Mouse (Mus musculus): Measurements from ENCODE around the gene Tstd3. TPM values are rescaled to one million over a fixed set of nuclear protein-coding genes. Genes with fewer than 3 reads are reported as not detected.

The Tstd3 gene
- polyA plus RNA-seq (2014; fragmentation: Nextera tagmentation; extraction: Ambion mirVana): 10.7 and 11.6 TPM in 2 replicates

GRCm38 (mm10) chr4:21766863-21767304 is at the start of gene Tstd3, which contains the start of gene Usp45:
Gene Tstd3 (minus strand): TSS chr4:21767212.
Gene Usp45 (plus strand): TSS chr4:21767156.
- Histone ChIP-seq H3K9ac (ENCODE audit: low read length) (peak within 1 kb of the TSS; percentile 57), H3K4me3 (ENCODE audit: low read depth, low read length) (peak within 1 kb of the TSS; percentile 61), H3K4me1 (ENCODE audit: control insufficient read depth, insufficient read depth, low read length) (no peaks in the 10 kb centered on the region), H3K27me3 (ENCODE audit: control insufficient read depth, insufficient read depth, low read length) (no peaks in the 10 kb centered on the region), H3K36me3 (ENCODE audit: control insufficient read depth, insufficient read depth, low read length) (no peaks in the 10 kb centered on the region), H3K4me2 (ENCODE audit: low read depth, severe bottlenecking) (peak within 1 kb of the TSS; percentile 67), H3K9me3 (ENCODE audit: control insufficient read depth, low read length) (no peaks in the 10 kb centered on the region), H3K27ac (replicated peaks; ENCODE audit: low read depth, low read length) (no peak within 1 kb of the TSS)
- DNase-seq (ENCODE audit: low spot score): peak; percentile 80
- peak; percentile 70; the same call in 1 of the 2 replicates for ATAC-seq (ENCODE audit: insufficient number of reproducible peaks, low FRiP score, low TSS enrichment, low read depth)
- WGBS: 2% methylated on average over 17 of the region's 17 CpGs

DNA sequence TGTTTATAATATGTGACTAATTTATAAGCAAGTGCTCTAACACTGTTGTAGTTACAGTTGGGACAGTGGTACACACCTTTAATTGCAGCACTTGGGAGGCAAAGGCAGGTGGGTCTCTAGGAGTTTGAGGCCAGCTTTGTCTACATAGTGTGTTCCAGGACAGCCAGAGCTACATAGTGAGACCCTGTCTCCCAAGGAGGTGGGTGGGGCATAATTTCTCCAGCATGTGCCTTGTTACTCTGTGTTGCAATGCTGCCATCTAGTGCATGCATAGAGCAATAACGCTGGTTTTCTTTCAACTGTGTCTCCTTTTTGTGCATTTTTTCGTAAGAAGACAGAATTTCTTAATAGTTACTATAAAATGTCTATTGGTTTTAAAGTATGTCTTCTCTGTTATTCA is 47.0 kb upstream of the Tstd3 start:
- 45% methylated on average over 2 of the region's 2 CpGs for WGBS
- Histone ChIP-seq H3K4me1 (ENCODE audit: control insufficient read depth, insufficient read depth, low read length) (no peaks in the 10 kb centered on the region), H3K4me3 (ENCODE audit: low read depth, low read length) (no peak overlapping the region), H3K27ac (replicated peaks; ENCODE audit: low read depth, low read length) (no peak overlapping the region), H3K9ac (ENCODE audit: low read length) (no peak overlapping the region), H3K27me3 (ENCODE audit: control insufficient read depth, insufficient read depth, low read length) (no peaks in the 10 kb centered on the region), H3K9me3 (ENCODE audit: control insufficient read depth, low read length) (no peaks in the 10 kb centered on the region), H3K4me2 (ENCODE audit: low read depth, severe bottlenecking) (no peak overlapping the region), H3K36me3 (ENCODE audit: control insufficient read depth, insufficient read depth, low read length) (peaks cover 6% of the 10 kb centered on the region; the same call in 1 of the 2 replicates)
- ATAC-seq (ENCODE audit: insufficient number of reproducible peaks, low FRiP score, low TSS enrichment, low read depth): peak; percentile 72; the same call in 1 of the 2 replicates
- peak; percentile 71 for DNase-seq (ENCODE audit: low spot score)

DNA sequence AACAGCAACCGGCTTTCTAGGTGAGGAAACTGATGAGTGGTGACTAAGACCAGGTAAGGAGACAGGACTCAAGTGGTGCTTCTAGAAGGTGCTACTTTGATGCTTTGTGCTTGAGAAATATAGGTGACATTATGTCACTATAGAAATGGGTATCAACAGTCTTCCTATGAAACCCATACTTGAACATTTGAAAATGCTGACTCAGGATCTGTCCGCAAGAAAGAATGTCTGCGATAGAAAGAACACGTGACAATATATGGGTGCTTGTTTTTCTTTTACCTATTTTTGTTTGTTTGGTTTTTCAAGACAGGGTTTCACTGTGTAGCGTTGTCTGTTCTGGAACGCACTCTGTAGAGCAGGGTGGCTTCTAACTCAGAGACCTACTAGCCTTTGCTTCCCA is 45.6 kb upstream of the Tstd3 start:
- Histone ChIP-seq H3K9ac (ENCODE audit: low read length) (no peak overlapping the region), H3K4me2 (ENCODE audit: low read depth, severe bottlenecking) (no peak overlapping the region), H3K4me1 (ENCODE audit: control insufficient read depth, insufficient read depth, low read length) (no peaks in the 10 kb centered on the region), H3K36me3 (ENCODE audit: control insufficient read depth, insufficient read depth, low read length) (peaks cover 6% of the 10 kb centered on the region; the same call in 1 of the 2 replicates), H3K4me3 (ENCODE audit: low read depth, low read length) (no peak overlapping the region), H3K9me3 (ENCODE audit: control insufficient read depth, low read length) (no peaks in the 10 kb centered on the region), H3K27me3 (ENCODE audit: control insufficient read depth, insufficient read depth, low read length) (no peaks in the 10 kb centered on the region), H3K27ac (replicated peaks; ENCODE audit: low read depth, low read length) (no peak overlapping the region)
- DNase-seq (ENCODE audit: low spot score) (no peak), ATAC-seq (ENCODE audit: insufficient number of reproducible peaks, low FRiP score, low TSS enrichment, low read depth) (no peak)
- 93% methylated on average over 6 of the region's 6 CpGs for WGBS

GRCm38 (mm10) chr4:21810608-21811007 is 43.6 kb upstream of the Tstd3 start:
- Histone ChIP-seq H3K27me3 (ENCODE audit: control insufficient read depth, insufficient read depth, low read length) (no peaks in the 10 kb centered on the region), H3K4me3 (ENCODE audit: low read depth, low read length) (no peak overlapping the region), H3K36me3 (ENCODE audit: control insufficient read depth, insufficient read depth, low read length) (no peaks in the 10 kb centered on the region), H3K9ac (ENCODE audit: low read length) (no peak overlapping the region), H3K4me2 (ENCODE audit: low read depth, severe bottlenecking) (no peak overlapping the region), H3K4me1 (ENCODE audit: control insufficient read depth, insufficient read depth, low read length) (no peaks in the 10 kb centered on the region), H3K27ac (replicated peaks; ENCODE audit: low read depth, low read length) (no peak overlapping the region), H3K9me3 (ENCODE audit: control insufficient read depth, low read length) (no peaks in the 10 kb centered on the region)
- ATAC-seq (ENCODE audit: insufficient number of reproducible peaks, low FRiP score, low TSS enrichment, low read depth): no peak
- DNase-seq (ENCODE audit: low spot score): no peak
- 86% methylated on average over 3 of the region's 3 CpGs for WGBS

- no peaks in the 10 kb centered on the region for H3K9me3 ChIP-seq (ENCODE audit: control insufficient read depth, low read length)
- H3K27me3 ChIP-seq (ENCODE audit: control insufficient read depth, insufficient read depth, low read length): no peaks in the 10 kb centered on the region
- no peaks in the 10 kb centered on the region for H3K4me1 ChIP-seq (ENCODE audit: control insufficient read depth, insufficient read depth, low read length)
- no peak overlapping the region for H3K4me2 ChIP-seq (ENCODE audit: low read depth, severe bottlenecking)
- no peak overlapping the region for H3K4me3 ChIP-seq (ENCODE audit: low read depth, low read length)
- ATAC-seq (ENCODE audit: insufficient number of reproducible peaks, low FRiP score, low TSS enrichment, low read depth) (no peak), DNase-seq (ENCODE audit: low spot score) (no peak)
- no peaks in the 10 kb centered on the region for H3K36me3 ChIP-seq (ENCODE audit: control insufficient read depth, insufficient read depth, low read length)
- WGBS: 82% methylated on average over 5 of the region's 5 CpGs
- no peak overlapping the region for H3K9ac ChIP-seq (ENCODE audit: low read length)
- no peak overlapping the region for H3K27ac ChIP-seq (replicated peaks; ENCODE audit: low read depth, low read length)
Observed at GRCm38 (mm10) chr4:21807204-21807603, 40.2 kb upstream of the Tstd3 start.

- Histone ChIP-seq H3K27me3 (ENCODE audit: control insufficient read depth, insufficient read depth, low read length) (no peaks in the 10 kb centered on the region), H3K4me2 (ENCODE audit: low read depth, severe bottlenecking) (no peak overlapping the region), H3K27ac (replicated peaks; ENCODE audit: low read depth, low read length) (no peak overlapping the region), H3K4me3 (ENCODE audit: low read depth, low read length) (no peak overlapping the region), H3K36me3 (ENCODE audit: control insufficient read depth, insufficient read depth, low read length) (peaks cover 10% of the 10 kb centered on the region; the same call in 1 of the 2 replicates), H3K9me3 (ENCODE audit: control insufficient read depth, low read length) (no peaks in the 10 kb centered on the region), H3K9ac (ENCODE audit: low read length) (no peak overlapping the region), H3K4me1 (ENCODE audit: control insufficient read depth, insufficient read depth, low read length) (no peaks in the 10 kb centered on the region)
- DNase-seq (ENCODE audit: low spot score): no peak
- 91% methylated on average over 2 of the region's 2 CpGs for WGBS
- no peak for ATAC-seq (ENCODE audit: insufficient number of reproducible peaks, low FRiP score, low TSS enrichment, low read depth)
Observed at GRCm38 (mm10) chr4:21801620-21802019, 34.6 kb upstream of the Tstd3 start.

GRCm38 (mm10) chr4:21801013-21801412 is 34.0 kb upstream of the Tstd3 start:
- Histone ChIP-seq H3K4me1 (ENCODE audit: control insufficient read depth, insufficient read depth, low read length) (no peaks in the 10 kb centered on the region), H3K27ac (replicated peaks; ENCODE audit: low read depth, low read length) (no peak overlapping the region), H3K9me3 (ENCODE audit: control insufficient read depth, low read length) (no peaks in the 10 kb centered on the region), H3K9ac (ENCODE audit: low read length) (no peak overlapping the region), H3K4me3 (ENCODE audit: low read depth, low read length) (no peak overlapping the region), H3K4me2 (ENCODE audit: low read depth, severe bottlenecking) (no peak overlapping the region), H3K36me3 (ENCODE audit: control insufficient read depth, insufficient read depth, low read length) (peaks cover 10% of the 10 kb centered on the region; the same call in 1 of the 2 replicates), H3K27me3 (ENCODE audit: control insufficient read depth, insufficient read depth, low read length) (no peaks in the 10 kb centered on the region)
- DNase-seq (ENCODE audit: low spot score) (no peak), ATAC-seq (ENCODE audit: insufficient number of reproducible peaks, low FRiP score, low TSS enrichment, low read depth) (no peak)
- WGBS: 95% methylated on average over 1 of the region's 1 CpGs

DNA sequence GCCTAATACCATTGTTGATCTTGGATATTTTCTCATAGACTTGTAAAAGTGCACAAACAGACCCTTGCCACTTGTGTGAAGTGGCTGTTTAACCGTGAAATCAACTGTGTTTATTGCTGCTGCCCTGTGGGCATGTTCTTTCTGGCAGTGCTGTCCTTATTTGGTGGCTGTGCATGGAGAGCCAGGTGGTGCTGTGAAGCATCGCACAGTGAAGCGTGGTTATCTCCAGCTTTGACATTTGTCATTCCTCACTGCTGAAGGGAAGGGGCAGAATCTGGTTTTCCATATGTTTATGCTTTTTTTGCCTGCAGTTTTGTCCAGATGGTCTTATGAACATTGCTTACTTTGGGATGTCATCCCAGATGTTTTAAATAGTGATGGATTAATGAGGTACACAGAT is 26.6 kb upstream of the Tstd3 start:
- no peaks in the 10 kb centered on the region for H3K27me3 ChIP-seq (ENCODE audit: control insufficient read depth, insufficient read depth, low read length)
- no peak overlapping the region for H3K4me2 ChIP-seq (ENCODE audit: low read depth, severe bottlenecking)
- ATAC-seq (ENCODE audit: insufficient number of reproducible peaks, low FRiP score, low TSS enrichment, low read depth) (no peak), DNase-seq (ENCODE audit: low spot score) (no peak)
- peaks cover 3% of the 10 kb centered on the region; the same call in 1 of the 2 replicates for H3K36me3 ChIP-seq (ENCODE audit: control insufficient read depth, insufficient read depth, low read length)
- H3K9ac ChIP-seq (ENCODE audit: low read length): no peak overlapping the region
- no peak overlapping the region for H3K4me3 ChIP-seq (ENCODE audit: low read depth, low read length)
- WGBS: 65% methylated on average over 3 of the region's 3 CpGs
- no peaks in the 10 kb centered on the region for H3K9me3 ChIP-seq (ENCODE audit: control insufficient read depth, low read length)
- no peak overlapping the region for H3K27ac ChIP-seq (replicated peaks; ENCODE audit: low read depth, low read length)
- no peaks in the 10 kb centered on the region for H3K4me1 ChIP-seq (ENCODE audit: control insufficient read depth, insufficient read depth, low read length)

DNA sequence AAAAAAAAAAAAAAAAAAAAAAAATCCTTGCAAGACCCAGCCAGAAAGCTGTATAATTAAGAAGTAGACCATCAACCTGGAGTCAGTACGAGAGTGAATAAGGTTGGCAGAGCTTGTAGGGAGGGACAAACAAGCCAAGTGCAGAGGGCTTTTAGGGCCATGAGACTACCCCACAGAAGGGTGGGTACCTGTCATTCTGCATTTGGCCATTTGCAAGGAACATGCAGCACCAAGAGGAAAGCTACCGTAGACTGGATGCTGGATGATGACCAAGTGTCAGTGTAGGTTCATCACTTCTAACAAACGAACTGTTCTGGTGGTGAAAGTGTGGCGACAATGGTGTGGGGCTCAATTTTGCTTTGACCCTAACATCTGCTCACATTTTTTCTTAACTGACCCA is 22.8 kb upstream of the Tstd3 start:
- Histone ChIP-seq H3K9me3 (ENCODE audit: control insufficient read depth, low read length) (no peaks in the 10 kb centered on the region), H3K27ac (replicated peaks; ENCODE audit: low read depth, low read length) (no peak overlapping the region), H3K27me3 (ENCODE audit: control insufficient read depth, insufficient read depth, low read length) (no peaks in the 10 kb centered on the region), H3K9ac (ENCODE audit: low read length) (no peak overlapping the region), H3K4me1 (ENCODE audit: control insufficient read depth, insufficient read depth, low read length) (no peaks in the 10 kb centered on the region), H3K4me2 (ENCODE audit: low read depth, severe bottlenecking) (no peak overlapping the region), H3K4me3 (ENCODE audit: low read depth, low read length) (no peak overlapping the region), H3K36me3 (ENCODE audit: control insufficient read depth, insufficient read depth, low read length) (peaks cover 9% of the 10 kb centered on the region; the same call in 1 of the 2 replicates)
- DNase-seq (ENCODE audit: low spot score) (no peak), ATAC-seq (ENCODE audit: insufficient number of reproducible peaks, low FRiP score, low TSS enrichment, low read depth) (no peak)
- WGBS: 85% methylated on average over 4 of the region's 4 CpGs
